Mouse (Mus musculus): ENCODE measurements at regions not wholly inside any gene's neighbourhood (a gene's known extent, or its start where the extent isn't known, plus 50 kb on each side); places are given as distances from the start of the nearest gene placed in this dataset.

DNA sequence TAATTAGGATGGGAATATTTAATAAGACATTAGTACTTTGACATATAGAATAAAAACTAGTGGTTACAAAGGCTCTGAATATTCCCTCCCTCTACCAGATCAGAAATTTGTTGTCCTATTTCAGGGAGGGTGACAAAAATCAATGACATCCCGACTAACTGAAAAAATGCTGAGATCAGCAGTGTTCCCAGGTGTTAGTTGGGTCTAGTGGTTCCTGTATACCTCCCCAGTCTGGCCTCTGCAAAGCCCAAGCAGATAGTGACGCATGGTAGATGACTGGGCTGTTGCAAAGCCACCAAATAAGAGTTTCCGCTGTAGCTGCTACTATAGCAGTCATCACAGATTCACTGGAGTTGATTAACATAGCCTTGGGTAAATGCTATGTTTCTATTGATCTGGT lies 59.9 kb upstream of the Gm4791 start:
- no peak for DNase-seq (ENCODE audit: low read depth)

DNA sequence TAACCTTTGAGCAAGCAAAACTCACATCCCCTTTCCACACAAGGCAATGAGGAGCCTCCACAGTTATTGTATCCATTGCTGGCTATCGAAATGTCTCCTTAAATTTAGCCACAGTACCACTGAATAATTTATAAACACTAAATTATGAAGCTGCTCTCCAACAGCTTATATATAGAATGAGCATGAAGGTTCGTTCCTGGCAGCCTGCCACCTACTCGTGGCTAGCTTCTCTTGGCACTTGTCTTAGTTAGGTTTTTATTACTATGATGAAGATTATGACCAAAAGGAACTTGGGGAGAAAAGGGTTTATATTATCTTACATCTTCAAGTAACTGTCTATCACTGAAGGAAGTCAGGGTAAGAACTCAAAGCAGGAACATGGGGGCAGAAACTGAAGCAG lies 72.9 kb upstream of the Gm4791 start:
- DNase-seq (ENCODE audit: low read depth), result no peak

DNA sequence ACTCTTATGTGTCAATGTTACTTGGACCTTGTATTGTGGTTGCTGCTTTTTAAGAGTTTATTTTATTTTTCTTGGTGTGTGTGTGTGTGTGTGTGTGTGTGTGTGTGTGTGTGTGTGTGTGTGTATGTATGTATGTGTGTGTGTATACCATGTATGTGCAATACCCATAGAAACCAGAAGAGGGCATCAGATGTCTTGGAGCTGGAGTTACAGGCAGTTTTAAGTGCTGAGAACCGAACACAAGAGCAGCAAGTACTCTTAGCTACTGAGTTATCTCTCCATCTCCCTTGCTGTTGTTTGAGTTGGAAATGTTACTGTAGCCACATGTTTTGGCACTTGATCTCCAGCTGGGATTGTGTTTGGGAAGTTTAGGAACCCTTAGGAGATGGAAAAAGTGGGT lies 78.5 kb upstream of the Gm4791 start:
- DNase-seq (ENCODE audit: low read depth), result no peak

DNA sequence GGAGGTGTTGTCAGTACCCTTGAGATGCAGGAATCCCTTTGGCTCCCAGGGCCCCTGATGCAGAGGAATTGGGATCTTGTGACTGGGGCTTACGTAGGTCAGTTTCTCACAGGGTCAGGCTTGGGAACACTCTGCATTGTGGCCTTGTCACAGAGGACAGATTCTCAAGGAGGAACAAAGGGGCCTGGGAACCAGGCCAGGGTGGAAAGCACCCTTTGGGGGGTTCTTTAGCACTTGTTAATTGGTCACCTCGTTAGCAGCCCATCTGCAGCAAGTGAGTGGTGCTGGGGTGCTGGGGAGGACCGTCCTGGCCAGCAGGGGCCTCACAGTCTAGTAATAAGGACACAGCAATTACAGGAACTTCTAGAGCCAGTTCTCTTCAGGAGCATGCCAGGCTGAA lies 85.3 kb upstream of the Gm4791 start:
- DNase-seq (ENCODE audit: low read depth), result no peak

DNA sequence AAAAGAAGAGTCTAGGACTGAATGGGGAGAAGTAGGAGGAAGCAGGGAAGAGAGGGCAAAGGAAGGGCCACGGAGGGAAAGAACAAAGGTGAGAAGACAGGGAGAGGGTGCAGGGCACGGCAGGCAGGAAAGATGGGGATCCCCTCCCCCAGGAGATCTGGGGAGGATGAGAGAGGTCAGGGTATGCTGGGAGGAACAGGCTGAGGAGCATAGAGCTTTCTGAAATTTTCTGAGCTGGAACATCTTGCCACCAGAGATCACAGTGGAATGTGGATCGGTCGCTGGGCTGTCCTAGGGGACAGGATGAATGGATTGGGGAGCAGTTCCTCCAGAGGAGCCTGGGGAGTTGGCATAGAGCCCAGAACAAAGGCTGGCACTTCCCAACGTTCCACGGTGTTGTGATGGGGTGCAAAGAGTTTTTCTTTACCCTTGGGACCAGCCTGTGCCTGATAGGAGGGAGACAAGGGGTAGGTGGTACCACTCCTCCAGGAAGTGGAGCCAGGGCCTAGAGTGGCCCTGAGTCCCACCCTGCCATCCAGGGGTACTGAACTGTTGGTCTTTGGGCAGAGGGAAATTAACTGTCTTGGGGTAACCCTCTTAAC lies 89.0 kb upstream of the Gm4791 start:
- no peak for DNase-seq (ENCODE audit: low read depth)

DNA sequence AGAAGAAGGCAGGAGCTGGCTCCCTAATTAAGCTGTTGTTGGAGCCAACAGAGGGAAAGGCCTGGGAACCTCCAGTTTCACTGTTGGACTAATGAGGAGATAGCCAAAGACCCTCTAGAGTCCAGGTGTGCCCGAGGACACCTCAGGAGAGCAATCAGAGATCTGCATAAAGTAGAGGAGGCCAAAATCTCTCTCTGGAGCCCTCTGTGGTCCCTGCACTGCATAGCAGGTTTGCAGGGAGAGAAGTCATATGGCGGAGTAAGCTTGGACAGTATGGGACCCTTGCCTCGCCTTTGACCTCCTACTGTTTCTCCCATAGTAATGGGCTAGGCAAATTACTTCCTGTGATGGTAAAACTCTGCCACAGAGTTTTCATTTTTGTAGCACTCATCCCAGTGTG lies 93.5 kb upstream of the Gm4791 start:
- DNase-seq (ENCODE audit: low read depth), result no peak

DNA sequence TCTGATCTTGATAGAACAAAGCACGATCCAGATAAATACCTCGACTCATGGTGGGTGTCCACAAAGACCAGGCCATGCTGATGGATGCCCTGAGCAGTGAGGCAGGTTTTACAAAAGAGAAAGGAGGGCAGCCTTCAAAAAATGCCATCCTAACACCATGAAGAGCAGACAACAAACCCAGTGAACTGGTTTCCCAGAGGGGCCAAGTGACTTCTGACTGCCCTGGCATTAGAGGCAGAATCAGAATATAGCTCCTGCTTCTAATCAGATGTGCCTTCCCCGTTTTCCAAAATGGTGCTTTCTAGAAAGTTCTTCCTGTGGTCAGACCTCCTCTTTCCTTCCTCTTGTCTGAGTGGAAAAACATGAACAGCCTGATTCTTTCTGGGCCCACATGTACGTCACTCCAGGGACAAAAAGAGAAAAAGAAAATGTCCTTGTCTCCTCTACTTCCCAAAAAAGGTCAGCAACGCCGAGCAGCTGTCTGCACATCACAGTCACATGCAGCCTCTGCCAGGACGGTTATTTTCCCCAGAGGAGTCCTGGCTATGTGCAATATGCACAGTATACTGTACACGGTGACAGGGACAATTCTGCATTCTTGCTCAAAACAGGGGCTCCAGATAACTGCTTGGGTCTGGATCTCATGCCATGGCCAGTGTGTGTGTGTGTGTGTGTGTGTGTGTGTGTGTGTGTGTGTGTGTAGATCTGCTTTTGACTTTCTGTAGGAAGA lies 94.9 kb upstream of the Gm4791 start:
- no peak for DNase-seq (ENCODE audit: low read depth)

DNA sequence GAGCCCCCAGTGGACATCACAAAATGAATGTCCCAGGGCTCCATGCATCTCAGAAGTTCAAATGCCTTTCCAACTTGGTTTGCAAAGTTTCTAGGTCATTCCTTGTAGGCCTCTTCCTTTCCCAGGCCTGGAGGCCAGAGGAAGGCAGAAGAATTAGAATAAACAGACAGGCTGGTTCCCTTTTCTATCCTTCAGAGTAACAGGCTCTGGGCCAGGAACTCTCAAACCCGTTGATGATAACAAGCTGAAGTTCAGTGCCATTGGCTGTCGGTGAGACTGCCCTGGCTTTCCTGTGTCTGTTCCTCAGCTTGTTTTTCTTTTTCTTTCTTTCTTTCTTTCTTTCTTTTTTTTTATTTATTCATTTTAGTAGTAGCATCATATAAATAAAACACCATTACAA lies 99.3 kb upstream of the Gm4791 start:
- no peak for DNase-seq (ENCODE audit: low read depth)

DNA sequence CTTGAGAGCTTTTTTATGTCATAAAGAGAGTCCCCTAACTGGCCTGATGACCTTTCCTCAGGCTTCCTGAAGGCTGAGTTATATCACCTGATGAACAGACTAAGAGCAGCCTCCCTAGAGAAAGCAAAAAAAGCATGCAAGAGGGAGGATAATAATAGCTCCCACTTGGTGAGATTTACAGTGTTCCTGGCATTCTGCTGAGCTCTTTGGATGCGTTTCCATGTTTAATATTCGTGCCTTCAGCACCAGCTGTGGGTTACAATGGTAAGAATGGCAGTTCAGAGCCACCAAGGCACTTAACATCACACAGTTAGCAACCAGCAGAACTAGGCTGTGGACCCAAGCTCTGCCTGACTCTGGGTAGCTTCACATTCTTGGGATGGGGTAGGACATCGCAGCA lies 100.4 kb upstream of the Gm4791 start:
- DNase-seq (ENCODE audit: low read depth), result no peak

DNA sequence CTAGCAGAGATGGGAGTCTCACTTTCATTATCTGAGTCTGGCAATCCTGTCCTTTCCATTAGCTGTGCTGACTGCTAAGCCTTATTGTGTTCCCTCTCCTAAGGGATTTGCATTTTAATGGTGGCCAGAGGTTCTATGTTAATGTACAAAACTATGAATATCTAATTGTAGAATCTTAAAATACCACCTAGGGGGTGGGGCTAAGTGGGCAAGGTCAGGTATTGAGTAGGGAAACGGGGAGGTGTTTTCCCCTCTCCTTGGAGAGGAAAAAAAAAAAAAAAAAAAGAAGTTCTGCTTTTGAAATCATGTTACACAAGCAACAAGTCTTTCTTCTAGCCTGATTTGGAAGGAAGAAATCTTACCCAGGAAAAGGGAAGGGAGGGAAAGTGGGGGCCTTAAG lies 106.7 kb upstream of the Gm4791 start:
- DNase-seq (ENCODE audit: low read depth), result no peak

DNA sequence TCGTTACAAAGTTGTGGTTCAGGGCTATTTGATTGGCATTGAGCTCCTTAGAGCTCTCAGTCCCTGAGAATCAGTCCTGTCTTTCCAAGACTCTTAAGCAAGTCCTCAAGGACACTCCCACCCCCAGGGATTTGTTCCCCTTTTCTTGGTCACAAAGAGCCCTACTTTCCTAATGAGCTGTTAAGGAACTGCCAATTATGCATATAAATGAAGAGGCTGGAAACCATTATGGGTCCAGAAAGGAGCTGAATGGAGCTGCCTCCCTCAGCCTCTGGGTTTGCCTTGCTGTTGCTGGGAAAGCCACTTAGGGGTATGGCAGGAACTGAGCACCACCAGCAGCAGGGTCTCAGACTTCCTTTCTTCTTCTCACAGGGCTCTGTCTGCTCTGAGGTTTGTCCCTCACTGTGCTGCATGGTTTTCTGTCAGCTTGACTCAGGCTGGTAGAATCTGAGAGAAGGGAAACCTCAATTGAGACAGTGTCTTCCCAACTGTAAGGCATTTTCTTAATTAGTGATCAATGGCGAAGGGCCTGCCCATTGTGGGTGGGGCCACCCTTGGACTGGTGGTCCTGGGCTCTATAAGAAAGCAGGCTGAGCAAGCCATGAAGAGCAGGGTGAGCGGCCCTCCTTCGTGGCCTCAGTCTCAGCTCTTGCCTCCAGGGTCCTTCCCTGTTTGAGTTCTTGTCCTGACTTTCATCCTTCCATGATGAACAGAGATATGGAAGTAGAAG lies 108.4 kb upstream of the Gm4791 start:
- no peak for DNase-seq (ENCODE audit: low read depth)

DNA sequence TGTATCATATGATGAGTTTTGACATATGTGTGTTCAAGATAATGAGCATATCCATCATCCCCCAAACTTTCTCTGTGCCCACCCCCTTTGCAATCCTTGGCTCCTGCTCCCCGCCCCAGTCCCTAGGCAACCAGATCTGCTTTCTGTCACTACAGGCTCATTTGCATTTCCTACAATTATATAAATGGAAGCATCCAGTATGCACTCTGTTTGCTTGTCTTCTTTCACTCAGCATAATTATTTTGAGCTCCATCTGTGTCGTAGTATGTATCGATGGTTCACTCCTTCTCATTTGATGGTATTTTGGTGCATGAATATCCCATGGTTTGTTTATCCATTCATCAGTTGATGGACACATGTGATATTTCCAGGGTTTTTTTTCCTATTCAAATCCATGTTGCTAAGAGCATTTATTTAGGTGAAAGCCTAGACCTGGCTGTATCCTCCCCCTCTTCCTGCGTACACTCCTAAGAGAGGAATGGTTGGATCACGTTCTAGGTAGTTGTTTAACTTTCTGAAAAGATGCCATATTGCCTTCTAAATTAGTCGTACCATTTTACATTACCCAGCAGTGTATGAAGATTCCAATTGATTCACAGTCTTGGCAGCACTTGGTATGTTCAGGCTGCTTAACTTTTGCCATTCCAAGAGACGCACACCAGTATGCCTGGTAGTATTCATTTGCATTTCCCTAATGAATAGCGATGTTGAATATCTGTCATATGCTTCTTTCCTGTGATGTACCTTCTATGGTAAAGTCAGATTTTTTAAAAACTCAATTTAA lies 127.1 kb upstream of the Gm4791 start:
- DNase-seq (ENCODE audit: low read depth), result no peak

DNA sequence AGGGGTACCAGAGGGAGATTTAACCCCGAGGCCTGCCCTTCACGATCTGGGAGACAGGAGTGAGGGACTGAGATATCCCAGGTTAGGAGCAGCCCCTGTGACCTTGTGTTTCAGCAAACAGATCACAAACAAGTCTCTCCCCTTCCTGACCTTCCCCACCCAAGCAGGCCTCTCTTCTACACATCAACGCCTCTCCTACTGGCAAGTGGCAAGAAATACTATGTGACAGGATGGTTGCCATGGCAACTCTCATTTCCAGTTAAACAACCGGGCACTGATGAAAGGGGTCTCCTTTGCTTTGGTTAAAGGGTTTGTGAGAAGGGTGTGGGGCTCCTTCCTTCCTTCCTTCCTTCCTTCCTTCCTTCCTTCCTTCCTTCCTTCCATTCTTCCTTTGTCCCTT lies 134.6 kb upstream of the Gm4791 start:
- DNase-seq (ENCODE audit: low read depth), result no peak

DNA sequence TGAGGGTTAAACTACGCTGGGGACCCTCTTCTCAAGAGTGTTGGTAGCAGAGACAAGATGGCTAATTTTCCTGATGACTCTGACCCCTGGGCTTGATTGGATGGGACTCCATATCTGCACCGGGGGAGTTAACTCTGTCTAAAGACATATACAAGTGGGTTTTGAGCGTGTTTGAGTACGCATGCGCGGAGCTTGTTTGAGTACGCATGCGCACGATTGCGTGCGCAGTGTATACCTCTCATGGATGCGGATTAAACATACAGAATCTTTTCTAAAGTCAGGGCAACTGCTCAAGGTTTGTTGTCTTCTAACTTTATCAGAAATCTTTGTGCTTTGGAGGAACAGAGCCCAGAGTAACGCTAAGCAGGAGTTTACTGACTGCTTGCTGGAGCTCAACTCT lies 146.8 kb upstream of the Gm4791 start:
- no peak for DNase-seq (ENCODE audit: low read depth)

DNA sequence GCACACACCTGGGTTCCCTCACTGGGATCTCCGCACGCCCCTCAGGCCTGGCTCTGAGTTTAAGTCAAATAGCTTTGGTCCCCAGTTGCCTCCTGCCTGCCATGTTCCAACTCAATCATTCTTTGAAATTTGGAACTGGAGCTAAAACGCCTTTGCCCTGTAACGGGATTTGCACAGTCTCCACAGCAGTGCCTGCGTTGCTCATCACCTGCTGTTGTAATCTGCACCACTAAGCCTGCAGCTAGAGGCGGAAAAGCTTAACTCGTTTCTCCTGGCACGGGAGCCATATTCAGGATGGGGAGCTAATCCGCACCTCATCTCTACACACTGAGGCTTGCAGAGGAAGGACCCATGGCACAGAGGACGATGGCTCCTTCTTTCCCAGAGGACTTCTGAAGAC lies 147.2 kb upstream of the Gm4791 start:
- no peak for DNase-seq (ENCODE audit: low read depth)

DNA sequence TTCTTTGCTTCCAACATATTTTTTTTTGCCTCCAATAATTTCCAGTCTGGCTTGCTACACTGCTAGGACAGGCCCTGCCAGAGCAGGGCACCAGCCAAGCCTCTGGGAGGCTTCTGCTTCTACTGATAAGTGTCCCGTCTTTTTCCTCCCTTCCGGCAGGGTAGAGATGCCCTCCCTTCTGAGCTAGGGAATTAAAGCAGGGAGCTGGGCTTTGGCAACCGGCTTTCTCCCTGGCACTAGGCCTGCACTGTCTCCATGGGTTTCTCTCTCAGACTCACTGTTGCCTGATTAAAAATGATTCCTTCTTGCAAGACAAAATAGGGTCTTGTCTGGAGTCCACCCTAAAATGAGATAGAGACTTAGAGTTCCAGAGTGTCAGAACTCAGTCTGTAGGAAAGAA lies 153.3 kb upstream of the Gm4791 start:
- DNase-seq (ENCODE audit: low read depth), result no peak

DNA sequence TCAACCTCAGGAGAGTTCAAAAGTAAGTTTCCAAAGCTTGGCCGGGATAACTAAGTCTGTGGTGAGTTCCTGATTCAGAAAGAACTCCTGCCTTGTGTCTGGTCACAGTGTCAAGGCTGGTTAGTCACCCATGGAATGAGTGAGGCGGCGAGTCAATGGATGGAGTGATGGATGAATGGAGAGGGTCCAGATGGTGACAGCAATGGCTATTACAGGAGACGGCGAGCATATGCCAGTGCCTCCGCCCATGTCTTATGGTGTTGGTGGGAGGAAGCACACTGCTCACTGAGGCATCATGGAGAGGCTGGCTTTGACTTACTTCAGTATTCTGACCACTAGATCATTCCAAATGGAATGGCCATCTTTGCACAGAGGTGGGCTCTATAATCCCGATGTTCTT lies 154.8 kb upstream of the Gm4791 start:
- no peak for DNase-seq (ENCODE audit: low read depth)

DNA sequence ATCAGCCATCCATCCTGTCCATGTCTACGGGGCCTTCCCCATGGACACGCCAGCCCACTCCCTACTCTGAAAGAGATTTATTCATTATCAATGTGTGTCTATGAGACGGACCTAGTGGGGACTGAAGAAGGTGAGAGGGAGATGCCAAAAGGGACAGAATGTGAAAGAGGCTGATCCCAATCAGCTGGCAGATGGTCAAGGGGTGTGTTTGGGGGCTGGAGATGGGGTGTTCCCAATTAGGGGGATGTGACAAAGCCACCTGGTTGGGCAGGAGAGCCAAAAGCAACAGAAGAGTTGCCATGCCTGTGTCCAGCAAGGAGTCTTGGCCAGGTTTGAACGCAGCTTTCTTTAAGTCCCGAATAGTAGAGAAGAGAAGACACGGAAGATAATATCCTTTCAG lies 157.0 kb upstream of the Gm4791 start:
- no peak for DNase-seq (ENCODE audit: low read depth)

DNA sequence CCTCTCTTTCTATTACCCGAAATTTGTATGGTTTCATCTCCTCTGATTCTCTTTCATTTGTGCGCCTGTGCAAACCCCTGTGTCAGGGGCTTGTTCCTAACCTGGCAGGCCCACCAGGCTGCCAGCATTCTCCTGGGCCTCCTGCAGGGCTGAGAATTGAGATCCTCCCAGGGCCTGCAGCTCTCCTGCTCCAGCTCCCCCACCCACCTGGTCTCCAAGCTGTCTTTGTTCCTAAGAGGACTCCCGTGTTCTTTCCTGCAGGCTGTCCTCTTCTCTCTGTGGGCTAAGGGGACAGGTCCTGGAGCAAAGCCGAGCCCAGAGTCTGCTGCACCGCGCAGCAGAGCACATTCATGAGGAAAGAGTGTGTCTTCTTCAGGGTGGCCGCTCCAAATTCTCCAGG lies 163.3 kb upstream of the Gm4791 start:
- DNase-seq (ENCODE audit: low read depth), result no peak

DNA sequence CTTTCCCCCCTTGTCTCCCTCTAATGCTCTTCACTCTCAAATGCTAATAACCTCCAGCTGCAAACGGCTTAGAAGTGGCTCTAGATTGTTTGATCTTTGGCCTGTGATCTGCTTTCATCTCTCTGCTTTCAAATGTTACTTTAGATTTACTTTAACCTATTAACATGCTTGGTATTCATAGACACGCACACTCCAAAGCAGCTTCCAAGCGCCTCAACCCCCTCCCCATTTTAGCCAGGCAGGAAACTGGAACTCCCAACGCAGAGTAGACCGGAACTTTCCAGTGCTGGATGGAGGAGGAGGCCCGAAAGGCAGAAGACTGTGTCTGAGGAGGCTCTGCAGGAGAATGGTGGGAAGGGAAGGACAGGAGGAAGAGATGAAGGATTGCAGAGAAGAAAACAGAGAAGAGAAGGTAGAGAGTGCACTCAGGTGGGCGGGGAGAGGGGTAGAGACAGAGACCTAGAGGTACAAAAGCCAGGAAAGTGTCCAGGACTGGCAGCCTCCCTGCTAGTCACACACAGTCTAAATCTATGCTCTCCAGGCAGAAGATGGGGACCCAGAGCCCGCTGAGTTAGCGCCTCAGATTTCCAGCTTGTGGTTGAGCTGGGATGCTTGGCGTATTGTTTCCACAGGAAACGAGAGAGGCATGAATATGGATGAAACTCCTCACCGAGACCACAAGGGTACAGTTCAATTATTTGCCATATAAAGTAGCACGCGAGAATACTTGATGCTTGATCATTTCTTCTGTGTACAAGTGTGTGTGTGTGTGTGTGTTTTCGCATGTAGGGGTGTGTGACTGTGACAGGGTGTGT lies 167.6 kb upstream of the Gm4791 start:
- DNase-seq (ENCODE audit: low read depth), result no peak

DNA sequence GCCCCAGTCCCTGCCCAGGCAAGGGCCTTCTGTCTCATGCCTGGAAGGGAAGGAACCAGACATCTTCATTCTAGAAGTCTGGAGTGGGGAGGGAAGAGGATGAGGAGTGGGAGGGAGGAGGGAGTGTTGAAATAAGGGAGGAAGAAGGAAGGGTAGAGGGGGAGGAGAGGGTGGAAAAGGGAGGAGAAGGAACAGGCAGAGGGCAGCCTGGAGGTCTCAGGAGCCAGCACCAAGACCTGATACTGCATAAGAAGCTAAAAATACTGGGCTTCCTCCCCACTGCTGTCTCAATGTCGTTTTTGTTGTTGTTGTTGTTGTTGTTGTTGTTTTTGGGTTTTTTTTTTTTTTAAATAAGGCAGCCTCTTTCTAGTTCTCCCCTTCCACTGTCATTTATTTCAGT lies 168.2 kb upstream of the Gm4791 start:
- no peak for DNase-seq (ENCODE audit: low read depth)

DNA sequence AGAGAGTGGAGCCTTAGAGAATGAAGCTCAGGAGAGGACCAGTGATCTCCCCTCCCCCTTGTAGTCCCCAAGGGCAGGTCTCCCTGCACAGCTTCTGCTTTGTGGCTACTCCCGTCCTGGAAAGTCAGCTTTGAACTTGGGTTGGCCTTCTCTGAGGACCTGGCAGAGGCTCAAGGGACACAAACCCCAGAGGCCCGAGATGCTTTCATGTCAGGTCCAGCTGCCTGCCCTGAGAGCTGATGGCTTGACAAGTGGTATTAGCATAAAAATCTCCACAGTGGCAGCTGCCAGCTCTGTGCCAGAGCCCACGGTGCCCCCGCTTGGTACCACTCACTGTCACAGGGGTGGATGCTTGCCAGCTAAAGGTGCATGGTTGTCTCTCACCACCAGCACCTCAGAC lies 173.8 kb upstream of the Gm4791 start:
- DNase-seq (ENCODE audit: low read depth), result no peak
